Mouse (Mus musculus): ENCODE measurements around the gene Hist2h3c2.

GRCm38 (mm10) chr3:96277428-96277799 is 38.5 kb upstream of the Hist2h3c2 start:
- no peak for TF ChIP-seq CTCF (IDR thresholded peaks at IDR 0.05; ENCODE audit: borderline replicate concordance, insufficient read depth, low read depth, low read length)
- TF ChIP-seq POLR2A (IDR thresholded peaks at IDR 0.05; ENCODE audit: borderline replicate concordance, insufficient read depth, low read length) = no peak

All from cerebellum, adult 2 months (tissue).